Mouse (Mus musculus): ENCODE results near the gene Gm48551. TPM values are rescaled to one million over a fixed set of nuclear protein-coding genes. Genes with fewer than 3 reads are reported as not detected.

Gene Gm48551
- total RNA-seq, 2 experiments from 2014 or later, result 0.87 to 2.8 TPM

DNA sequence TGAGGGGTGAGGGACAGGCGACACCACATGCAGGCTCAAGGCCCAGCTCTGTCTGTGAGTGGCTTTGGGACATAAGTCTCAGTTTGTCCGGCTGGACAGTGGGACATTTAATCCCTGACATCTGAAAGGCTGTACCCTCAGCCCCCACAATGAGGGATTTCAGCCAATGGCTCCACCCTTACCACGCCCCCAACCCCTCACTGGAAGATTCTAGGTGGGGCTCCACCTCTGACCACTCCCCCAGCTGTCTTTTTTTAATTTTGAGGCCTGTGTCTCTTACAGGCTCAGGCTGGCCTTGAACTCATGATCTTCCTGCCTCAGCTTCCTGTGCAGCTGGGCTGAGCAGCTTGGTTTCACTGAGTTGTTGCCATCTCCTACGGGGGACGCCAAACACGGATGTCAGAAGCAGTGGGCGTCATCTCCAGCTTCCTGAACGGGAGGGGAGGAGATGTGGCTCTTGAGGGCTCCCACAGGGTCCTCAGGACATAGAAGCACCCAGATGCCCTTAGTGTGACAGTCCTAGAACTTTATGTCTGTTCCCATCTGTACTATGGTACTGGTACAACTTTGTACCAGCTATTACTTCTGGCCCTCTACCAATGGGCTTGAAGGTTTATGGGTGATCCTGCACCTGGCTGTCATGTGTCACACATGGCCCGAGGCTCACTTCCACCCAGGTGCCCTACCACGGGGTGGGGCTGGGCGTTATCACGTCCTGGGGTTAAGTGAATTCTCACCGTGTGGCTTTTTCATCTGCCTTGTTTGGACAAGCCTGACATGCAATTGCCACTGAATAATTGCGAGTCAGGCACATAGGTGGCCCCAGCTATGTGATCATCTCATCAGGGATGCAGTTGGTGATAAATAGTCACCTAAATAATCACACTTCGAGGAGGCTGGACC, 50.3 kb downstream of the Gm48551 start:
- H3K27ac ChIP-seq, result peak overlapping the region; percentile 96
- peak; percentile 42 for DNase-seq

DNA sequence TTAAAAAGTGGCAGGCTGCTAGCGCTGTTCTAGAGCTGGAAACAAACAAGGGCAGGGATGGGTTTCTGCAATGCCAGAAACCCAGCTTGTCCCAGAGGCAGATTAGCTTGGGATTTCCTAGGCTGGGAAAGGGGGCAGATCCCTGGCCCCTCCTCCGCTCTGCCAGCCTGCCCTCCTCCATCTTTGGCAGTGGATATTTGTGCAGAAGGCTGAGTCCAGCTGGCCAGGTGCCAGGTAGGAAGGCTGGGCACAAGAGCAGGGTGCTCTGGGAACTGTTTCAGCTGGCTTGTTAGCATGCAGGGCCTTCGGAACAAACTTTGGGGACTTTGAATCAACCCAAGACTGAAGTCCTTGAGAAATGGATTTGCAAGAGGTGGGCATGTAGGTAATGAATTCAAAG, 51.2 kb downstream of the Gm48551 start:
- TF ChIP-seq CTCF (IDR thresholded peaks at IDR 0.05), result no peak
- Histone ChIP-seq H3K4me3 (peak overlapping the region; percentile 16; the same call in 1 of the 2 replicates), H3K27ac (peak overlapping the region; percentile 96)
- intact Hi-C loops (cut with DNase I), result loop anchor here (2.0 kb wide), 1 partner anchor 27 kb away; no protein-coding TSS in a partner anchor
- DNase-seq, result peak; percentile 91

More for the DNA sequence above, 50.3 kb downstream of the Gm48551 start:
- H3K4me3 ChIP-seq, result peak overlapping the region; percentile 68
- intact Hi-C loops (cut with DNase I), result loop anchor here (2.0 kb wide), 1 partner anchor 26 kb away; no protein-coding TSS in a partner anchor
- no peak for TF ChIP-seq CTCF (IDR thresholded peaks at IDR 0.05)

DNA sequence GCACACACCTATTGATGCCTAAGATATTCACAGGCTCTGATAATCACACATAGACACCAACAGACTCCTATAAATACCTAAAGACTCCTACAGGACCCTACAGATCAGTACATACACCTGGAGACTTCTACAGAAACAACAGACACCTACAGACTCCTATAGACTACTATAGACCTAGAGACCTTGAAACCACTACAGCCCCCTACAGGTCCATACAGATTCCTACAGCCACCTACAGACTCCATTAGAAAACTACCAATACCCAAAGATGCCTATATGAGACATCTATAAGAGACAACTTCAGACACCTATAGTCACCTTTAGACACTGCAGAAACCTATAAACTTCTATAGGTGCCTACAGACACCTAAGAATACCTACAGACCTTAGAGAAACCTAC, 56.8 kb downstream of the Gm48551 start:
- no peak for DNase-seq
- Histone ChIP-seq H3K4me3 (no peak overlapping the region), H3K27ac (no peak overlapping the region)
- intact Hi-C loops (cut with DNase I), result no loop called here
- TF ChIP-seq CTCF (IDR thresholded peaks at IDR 0.05), result peak; percentile 68

Small RNAs within 50 kb of the gene (microRNA-seq; reads per million reads assigned to microRNA genes)
- gene Mir1191b, result not detected
- gene Mir6913, result not detected

Other genes with a start within 250 kb of the Gm48551 start
- gene Zbtb7a, start 249.2 kb upstream of the Gm48551 start, total RNA-seq (2021), result 10 to 100 TPM; 23.3 to 25.9 TPM
- gene Pias4, start 216.5 kb upstream of the Gm48551 start, total RNA-seq (2021), result 10 to 100 TPM; 15.7 to 16.2 TPM
- gene Eef2, start 207.8 kb upstream of the Gm48551 start, total RNA-seq (2021), result 1,000 to 10,000 TPM; 1,128 to 1,335 TPM
- gene Dapk3, start 201.5 kb upstream of the Gm48551 start, total RNA-seq (2021), result 10 to 100 TPM; 22.1 to 24.9 TPM
- not detected for gene 4930442H23Rik, start 200.6 kb upstream of the Gm48551 start, total RNA-seq (2021)
- 10 to 100 TPM; 59.7 to 72.8 TPM for gene Nmrk2, start 182.4 kb upstream of the Gm48551 start, total RNA-seq (2021)
- not detected for gene Atcay, start 153.6 kb upstream of the Gm48551 start, total RNA-seq (2021)
- gene Zfr2, start 151.3 kb upstream of the Gm48551 start, total RNA-seq (2021), result 1 to 10 TPM; 1.8 to 2.7 TPM
- under 1 TPM; 0.15 to 0.31 TPM for gene Matk, start 131.5 kb upstream of the Gm48551 start, total RNA-seq (2021)
- 100 to 1,000 TPM; 103 to 112 TPM for gene Mrpl54, start 117.5 kb upstream of the Gm48551 start, total RNA-seq (2021)
- 100 to 1,000 TPM; 110 to 119 TPM for gene Apba3, start 117.5 kb upstream of the Gm48551 start, total RNA-seq (2021)
- gene Tjp3, start 92.9 kb upstream of the Gm48551 start, total RNA-seq (2021), result not detected
- gene Pip5k1c, start 91.5 kb upstream of the Gm48551 start, total RNA-seq (2021), result 10 to 100 TPM; 20.7 to 25.0 TPM
- 10 to 100 TPM in 1 of 2 experiments, 1 to 10 TPM in 1; 8.5 to 11.5 TPM for gene Cactin, start 63.4 kb upstream of the Gm48551 start, total RNA-seq (2021)
- gene Tbxa2r, start 55.7 kb upstream of the Gm48551 start, total RNA-seq (2021), result under 1 TPM; 0.43 to 0.75 TPM
- gene Gipc3, start 41.2 kb upstream of the Gm48551 start, total RNA-seq (2021), result 1 to 10 TPM in 1 of 2 experiments, under 1 TPM in 1; 0.69 to 1.3 TPM
- 10 to 100 TPM; 22.9 to 28.2 TPM for gene Hmg20b, start 34.0 kb upstream of the Gm48551 start, total RNA-seq (2021)
- 1 to 10 TPM; 2.2 to 3.3 TPM for gene Mfsd12, start 27.0 kb upstream of the Gm48551 start, total RNA-seq (2021)
- gene 4930404N11Rik, start 18.6 kb upstream of the Gm48551 start, total RNA-seq (2021), result 1 to 10 TPM in 1 of 2 experiments, under 1 TPM in 1; 0.89 to 1.2 TPM
- 10 to 100 TPM; 14.0 to 18.8 TPM for gene Fzr1, start 6.0 kb upstream of the Gm48551 start, total RNA-seq (2021)
- 10 to 100 TPM; 38.1 to 39.8 TPM for gene Dohh, start within 50 bp of the Gm48551 start, total RNA-seq (2021)
- gene Gm48552, start 4.5 kb downstream of the Gm48551 start, total RNA-seq (2021), result 1 to 10 TPM in 1 of 2 experiments, under 1 TPM in 1; 0.84 to 1.0 TPM
- gene Smim24, start 8.6 kb downstream of the Gm48551 start, total RNA-seq (2021), result not detected
- gene Nfic, start 71.2 kb downstream of the Gm48551 start, total RNA-seq (2021), result 100 to 1,000 TPM; 207 to 215 TPM
- under 1 TPM in 1 of 2 experiments, not detected in 1; 0.17 TPM for gene Celf5, start 98.2 kb downstream of the Gm48551 start, total RNA-seq (2021)
- gene Ncln, start 111.9 kb downstream of the Gm48551 start, total RNA-seq (2021), result 10 to 100 TPM; 38.3 to 44.8 TPM
- gene S1pr4, start 115.7 kb downstream of the Gm48551 start, total RNA-seq (2021), result 1 to 10 TPM in 1 of 2 experiments, under 1 TPM in 1; 0.97 to 1.2 TPM
- gene Gna15, start 139.8 kb downstream of the Gm48551 start, total RNA-seq (2021), result under 1 TPM; 0.26 to 0.53 TPM
- gene Gna11, start 160.7 kb downstream of the Gm48551 start, total RNA-seq (2021), result 10 to 100 TPM; 25.7 to 30.3 TPM
- 100 to 1,000 TPM; 847 to 871 TPM for gene Aes, start 175.0 kb downstream of the Gm48551 start, total RNA-seq (2021)
- gene Tle2, start 190.1 kb downstream of the Gm48551 start, total RNA-seq (2021), result 1 to 10 TPM; 5.6 to 7.3 TPM
- gene Tle6, start 216.6 kb downstream of the Gm48551 start, total RNA-seq (2021), result 1 to 10 TPM; 5.6 to 6.7 TPM
- 1 to 10 TPM; 2.5 to 3.9 TPM for gene BC025920, start 221.8 kb downstream of the Gm48551 start, total RNA-seq (2021)
- 1 to 10 TPM; 4.7 to 5.6 TPM for gene Sirt6, start 243.3 kb downstream of the Gm48551 start, total RNA-seq (2021)
- gene Ankrd24, start 244.1 kb downstream of the Gm48551 start, total RNA-seq (2021), result 10 to 100 TPM in 1 of 2 experiments, 1 to 10 TPM in 1; 6.8 to 10.5 TPM